In genomic region chr11:19997940-19998339, GRCm38 (mm10) we compare ENCODE assay signal across 11 mouse cellular contexts.
DNase-seq lines count a peak whose midpoint lies in the region; ATAC-seq lines count a peak whose summit lies in the region.
"Had no signal": no experiment of that assay in that cellular context is flagged by ENCODE, and none has a peak within 500 bp of the region (broad histone marks: within the 10 kb centered on the region; RNA-seq: fewer than 3 reads in every experiment).

No protein-coding gene starts in this region.

- H3K9ac ChIP-seq in kidney, embryonic 15.5 days = no peak overlapping the region
- H3K9ac ChIP-seq in intestine, embryonic 16.5 days (ENCODE audit: low read depth, low read length) = no peak overlapping the region
- H3K9ac ChIP-seq: hindbrain, embryonic 15.5 days; limb, embryonic 12.5 days had no signal

- H3K27me3 ChIP-seq in kidney, embryonic 15.5 days = no peaks in the 10 kb centered on the region
- no peaks in the 10 kb centered on the region for H3K27me3 ChIP-seq in intestine, embryonic 16.5 days (replicated peaks; ENCODE audit: control insufficient read depth, insufficient read depth, low read length)
- H3K27me3 ChIP-seq: hindbrain, embryonic 15.5 days; limb, embryonic 12.5 days had no signal

- 13% methylated on average over 18 of the region's 18 CpGs for WGBS in kidney, embryonic 15.5 days
- WGBS in intestine, embryonic 16.5 days = 63% methylated on average over 18 of the region's 18 CpGs

- peak overlapping the region; percentile 21; the same call in 1 of the 2 replicates for H3K4me2 ChIP-seq in kidney, embryonic 15.5 days
- no peak overlapping the region for H3K4me2 ChIP-seq in intestine, embryonic 16.5 days (ENCODE audit: low read depth, low read length)
- H3K4me2 ChIP-seq: hindbrain, embryonic 15.5 days; limb, embryonic 12.5 days had no signal

- H3K4me1 ChIP-seq in kidney, embryonic 15.5 days = peaks cover 54% of the 10 kb centered on the region
- peaks cover 6% of the 10 kb centered on the region for H3K4me1 ChIP-seq in intestine, embryonic 16.5 days (ENCODE audit: control insufficient read depth, insufficient read depth, low read length)

- no peaks in the 10 kb centered on the region for H3K9me3 ChIP-seq in kidney, embryonic 15.5 days (replicated peaks)
- no peaks in the 10 kb centered on the region for H3K9me3 ChIP-seq in intestine, embryonic 16.5 days (ENCODE audit: control insufficient read depth, low read length)
- H3K9me3 ChIP-seq: hindbrain, embryonic 15.5 days; limb, embryonic 12.5 days had no signal

- no peak overlapping the region for H3K27ac ChIP-seq in kidney, embryonic 15.5 days
- H3K27ac ChIP-seq in intestine, embryonic 16.5 days (ENCODE audit: low read length) = no peak overlapping the region
- H3K27ac ChIP-seq: hindbrain, embryonic 15.5 days; limb, embryonic 12.5 days had no signal

- H3K36me3 ChIP-seq in kidney, embryonic 15.5 days = peaks cover 37% of the 10 kb centered on the region
- 0 out of 2 replicates have a peak, but pooled peaks cover 2% of the 10 kb centered on the region for H3K36me3 ChIP-seq in intestine, embryonic 16.5 days (ENCODE audit: control insufficient read depth, insufficient read depth, low read length)
- H3K36me3 ChIP-seq: hindbrain, embryonic 15.5 days had no signal

- no peak for DNase-seq in kidney, adult 9 months
- DNase-seq in 416B (ENCODE audit: low read depth) = peak; percentile 84
- peak; percentile 14 to 19 for DNase-seq in B cell, adult 2 months
- peak; percentile 49 for DNase-seq in kidney, postnatal 14 days

- ATAC-seq in kidney, embryonic 15.5 days (replicated peaks; ENCODE audit: low FRiP score) = peak; percentile 85; the same call in 1 of the 2 replicates
- ATAC-seq in activated CD4-positive, CD25-positive, alpha-beta regulatory T cell, adult 4 months = no peak
- ATAC-seq in megakaryocyte-erythroid progenitor cell, adult 5-6 weeks (replicated peaks; ENCODE audit: low FRiP score, low TSS enrichment, poor library complexity, severe bottlenecking) = no peak
- ATAC-seq in intestine, embryonic 16.5 days = no peak
- ATAC-seq: midbrain, embryonic 16.5 days had no signal

- no peak overlapping the region for H3K4me3 ChIP-seq in kidney, embryonic 15.5 days (replicated peaks)
- no peak overlapping the region for H3K4me3 ChIP-seq in intestine, embryonic 16.5 days (ENCODE audit: low read length)
- H3K4me3 ChIP-seq: hindbrain, embryonic 15.5 days; limb, embryonic 12.5 days had no signal
